Mouse (Mus musculus) kidney, embryonic 15.5 days (tissue): ENCODE measurements at regions not wholly inside any gene's neighbourhood (a gene's known extent, or its start where the extent isn't known, plus 50 kb on each side); places are given as distances from the start of the nearest gene placed in this dataset.

ENCODE experiments used
- ATAC-seq: fragments of 200-750 bp; cut with Nextera tagmentation; replicated peaks from 2 replicates; pipeline ENCODE4 v1.8.0; 2017; ENCODE audit warnings: moderate TSS enrichment; ENCODE audit not compliant: low FRiP score
- H3K27ac ChIP-seq: fragments of 300-500 bp; sonication (generic); 2 replicates; pipeline ENCODE4 v1.5.1; 2015; ENCODE audit warnings: mild to moderate bottlenecking, inconsistent platforms
- H3K27me3 ChIP-seq: fragments of 300-500 bp; sonication (generic); 2 replicates; pipeline ENCODE4 v1.6.1; 2015; ENCODE audit warnings: inconsistent platforms
- H3K36me3 ChIP-seq: fragments of 300-500 bp; sonication (generic); 2 replicates; pipeline ENCODE4 v1.6.1; 2015; ENCODE audit warnings: inconsistent platforms
- H3K4me1 ChIP-seq: fragments of 300-500 bp; sonication (generic); 2 replicates; pipeline ENCODE4 v1.6.1; 2015; ENCODE audit warnings: inconsistent platforms
- H3K4me2 ChIP-seq: fragments of 300-500 bp; sonication (generic); 2 replicates; pipeline ENCODE4 v1.6.1; 2015; ENCODE audit warnings: moderate library complexity, mild to moderate bottlenecking, inconsistent platforms
- H3K4me3 ChIP-seq: fragments of 300-500 bp; sonication (generic); replicated peaks from 2 replicates; pipeline ENCODE4 v1.5.1; 2015; ENCODE audit warnings: mild to moderate bottlenecking, inconsistent platforms
- H3K9ac ChIP-seq: fragments of 300-500 bp; sonication (generic); 2 replicates; pipeline ENCODE4 v1.6.1; 2015; ENCODE audit warnings: mild to moderate bottlenecking, inconsistent platforms
- H3K9me3 ChIP-seq: fragments of 300-500 bp; sonication (generic); replicated peaks from 2 replicates; pipeline ENCODE4 v1.6.1; 2016; ENCODE audit warnings: inconsistent platforms
- WGBS: fragments of 180-500 bp; shearing (Covaris S2); methylation state at CpG from one replicate; pipeline ENCODE4 v1.1.7; 2015; ENCODE audit warnings: mixed read lengths; 5-methylcytosine and 5-hydroxymethylcytosine counted together

GRCm38 (mm10) chr8:15734461-15734860 lies 688.6 kb upstream of the BB014433 start:
- H3K27me3 ChIP-seq: no peaks in the 10 kb centered on the region
- no peak overlapping the region for H3K4me3 ChIP-seq
- H3K36me3 ChIP-seq: no peaks in the 10 kb centered on the region
- no peaks in the 10 kb centered on the region for H3K4me1 ChIP-seq
- H3K27ac ChIP-seq: no peak overlapping the region
- H3K9me3 ChIP-seq: no peaks in the 10 kb centered on the region
- H3K4me2 ChIP-seq: no peak overlapping the region
- ATAC-seq: no peak
- WGBS: 73% methylated on average over 2 of the region's 2 CpGs
- no peak overlapping the region for H3K9ac ChIP-seq

DNA sequence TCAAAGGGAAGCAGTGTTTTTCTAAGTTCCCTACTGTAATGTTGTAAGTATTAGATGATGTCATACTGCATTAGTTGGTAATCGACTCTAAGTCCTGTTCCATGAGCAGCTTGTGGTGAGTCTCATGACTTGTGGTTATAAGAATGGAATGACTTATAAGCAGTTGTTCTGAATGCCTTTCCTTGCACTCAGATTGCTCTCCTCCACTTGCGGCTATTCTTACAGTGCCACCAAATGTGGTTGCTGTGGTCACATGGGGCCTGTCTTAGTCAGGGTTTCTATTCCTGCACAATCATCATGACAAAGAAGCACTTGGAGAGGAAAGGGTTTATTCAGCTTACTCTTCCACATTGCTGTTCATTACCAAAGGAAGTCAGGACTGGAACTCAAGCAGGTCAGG lies 685.4 kb upstream of the BB014433 start:
- Histone ChIP-seq H3K4me3 (no peak overlapping the region), H3K4me2 (no peak overlapping the region), H3K36me3 (no peaks in the 10 kb centered on the region), H3K9ac (no peak overlapping the region), H3K27me3 (no peaks in the 10 kb centered on the region), H3K27ac (no peak overlapping the region), H3K4me1 (no peaks in the 10 kb centered on the region), H3K9me3 (no peaks in the 10 kb centered on the region)
- 93% methylated on average over 2 of the region's 2 CpGs for WGBS
- no peak for ATAC-seq

- no peaks in the 10 kb centered on the region for H3K4me1 ChIP-seq
- 3% methylated on average over 1 of the region's 1 CpGs for WGBS
- ATAC-seq: peak; percentile 60; the same call in 1 of the 2 replicates
- no peak overlapping the region for H3K4me3 ChIP-seq
- no peaks in the 10 kb centered on the region for H3K36me3 ChIP-seq
- no peak overlapping the region for H3K27ac ChIP-seq
- H3K4me2 ChIP-seq: no peak overlapping the region
- H3K9ac ChIP-seq: no peak overlapping the region
- no peaks in the 10 kb centered on the region for H3K27me3 ChIP-seq
- no peaks in the 10 kb centered on the region for H3K9me3 ChIP-seq
Observed at GRCm38 (mm10) chr8:15729075-15729474, 683.2 kb upstream of the BB014433 start.

DNA sequence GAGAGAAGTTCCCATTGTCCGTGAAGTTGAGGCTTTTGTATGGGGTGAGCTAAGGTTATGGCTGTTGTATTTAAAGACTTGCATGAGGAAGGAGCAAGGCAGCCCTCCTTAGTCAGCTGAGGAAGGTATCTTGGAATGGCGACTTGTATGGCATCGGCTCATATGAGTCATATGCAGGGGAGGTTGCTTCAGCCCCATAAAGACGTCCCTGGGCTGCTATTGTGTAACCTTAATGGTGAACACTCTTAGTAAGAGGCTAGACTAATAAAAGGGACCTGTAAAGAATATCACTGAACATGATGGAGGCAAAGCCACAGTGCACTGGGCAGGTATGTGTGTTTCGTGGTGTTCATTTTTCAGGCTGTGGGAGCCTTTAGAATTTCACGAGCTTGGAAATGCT lies 680.4 kb upstream of the BB014433 start:
- H3K4me1 ChIP-seq: no peaks in the 10 kb centered on the region
- H3K27ac ChIP-seq: no peak overlapping the region
- H3K36me3 ChIP-seq: no peaks in the 10 kb centered on the region
- H3K9me3 ChIP-seq: no peaks in the 10 kb centered on the region
- H3K4me2 ChIP-seq: no peak overlapping the region
- no peaks in the 10 kb centered on the region for H3K27me3 ChIP-seq
- no peak for ATAC-seq
- no peak overlapping the region for H3K9ac ChIP-seq
- no peak overlapping the region for H3K4me3 ChIP-seq
- whole genome bisulfite sequencing: 87% methylated on average over 6 of the region's 6 CpGs
